Mouse (Mus musculus) left cerebral cortex, adult 2 months (tissue): ENCODE data around the gene Prrt2. TPM values are rescaled to one million over a fixed set of nuclear protein-coding genes. Genes with fewer than 3 reads are reported as not detected.

Experiments
- DNase-seq, 2 experiments: peaks; one replicate each; pipeline ENCODE4 v3.0.0; 2021 to 2022; ENCODE audit warnings: low spot score in 2 of 2, mixed read lengths in 1 of 2; ENCODE audit errors: extremely low spot score in 1 of 2
- H3K27ac ChIP-seq: fragments of 200-600 bp; 2 replicates; pipeline ENCODE4 v1.8.1; 2022
- H3K4me3 ChIP-seq: fragments of 200-600 bp; 2 replicates; pipeline ENCODE4 v1.8.1; 2022
- CTCF ChIP-seq: fragments of 200-600 bp; IDR thresholded peaks from 2 replicates; pipeline ENCODE4 v1.8.1; 2022; ENCODE audit warnings: antibody characterized with exemption, mild to moderate bottlenecking, moderate library complexity
- intact Hi-C: fragments of 180-260 bp; cut with DNase I; formaldehyde crosslinking; loops from one replicate; pipeline ENCODE4 v1.15.1; 2025
- microRNA-seq, 2 experiments: library from miRNA; unstranded; fragments of <30 nt; microRNA quantifications; one replicate each; pipeline ENCODE4 v1.2.0; 2021
- total RNA-seq, 2 experiments: library from RNA; stranded (reverse); gene quantifications; 2 replicates each; pipeline ENCODE4 v1.2.3; 2021

The Prrt2 gene
- total RNA-seq, 2 experiments from 2014 or later, result 214 to 216 TPM

DNA sequence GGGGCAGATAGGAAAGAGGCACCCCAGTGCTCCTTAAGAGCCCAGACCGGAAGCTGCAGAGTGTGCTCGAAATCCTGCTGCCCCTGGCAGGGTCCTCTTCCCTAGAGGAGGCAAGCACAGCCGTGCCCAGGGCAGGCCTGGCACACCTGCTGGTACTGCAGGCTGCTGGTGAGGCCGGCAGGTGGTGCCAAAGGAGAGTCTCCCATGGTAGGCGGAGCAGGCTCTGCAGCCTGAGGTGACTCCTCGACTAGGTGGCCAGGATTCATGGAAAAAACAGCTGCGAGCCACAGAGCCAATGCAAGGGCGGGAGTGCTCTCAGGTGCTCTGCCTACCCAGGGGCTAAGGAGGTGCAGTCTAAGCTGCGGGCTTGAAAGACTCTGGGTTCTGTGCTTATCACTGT, 34.7 kb downstream of the Prrt2 start:
- TF ChIP-seq CTCF, result peak; percentile 64
- DNase-seq, result peak in 1 of 2 experiments; percentile 52
- intact Hi-C loops, result loop anchor here (1.0 kb wide), 1 partner anchor 121 kb away; no protein-coding TSS in a partner anchor
- H3K4me3 ChIP-seq, result no peak overlapping the region
- peak overlapping the region; percentile 45 for H3K27ac ChIP-seq

DNA sequence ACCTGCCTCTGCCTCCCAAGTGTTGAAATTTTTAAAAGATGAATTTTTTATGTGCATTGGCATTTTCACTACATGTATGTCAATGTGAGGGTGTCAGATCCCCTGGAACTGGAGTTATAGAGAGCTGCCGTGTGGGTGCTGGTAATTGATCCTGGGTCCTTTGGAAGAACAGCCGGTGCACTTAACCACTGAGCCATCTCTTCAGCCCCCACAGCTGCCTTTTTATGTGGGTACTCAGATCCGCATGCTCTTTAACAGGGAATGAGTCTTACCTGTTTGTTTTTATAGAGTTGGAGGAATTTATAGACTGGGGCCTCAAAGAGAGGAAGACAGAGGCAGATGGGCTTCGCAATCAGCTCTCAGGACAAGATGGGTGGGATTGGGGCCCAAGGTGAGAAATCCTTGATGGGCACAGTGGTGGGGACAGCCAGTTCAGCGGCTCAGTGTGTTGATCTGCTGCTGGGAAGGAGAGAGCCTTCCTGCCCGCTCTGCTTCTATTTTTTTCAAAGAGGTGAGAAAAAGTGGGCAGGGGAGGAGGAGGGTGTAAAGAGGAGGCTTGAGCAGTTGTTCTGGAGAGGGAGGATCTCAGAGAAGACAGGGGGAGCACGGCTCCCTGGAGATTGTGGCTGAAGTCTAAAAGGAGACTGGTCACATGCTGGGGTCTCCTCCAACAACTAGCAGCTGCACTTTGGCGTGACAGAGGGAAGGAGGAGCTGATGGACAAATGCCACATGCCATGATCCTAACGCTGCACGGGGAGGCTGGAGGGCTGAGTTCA, 36.2 kb downstream of the Prrt2 start:
- Histone ChIP-seq H3K4me3 (no peak overlapping the region), H3K27ac (peak overlapping the region; percentile 45)
- TF ChIP-seq CTCF, result no peak; the same call in 1 of the 2 replicates
- DNase-seq, result peak in 1 of 2 experiments; percentile 49
- intact Hi-C loops, result loop anchor here (1.0 kb wide), 2 partner anchors 23 to 127 kb away; no protein-coding TSS in a partner anchor

DNA sequence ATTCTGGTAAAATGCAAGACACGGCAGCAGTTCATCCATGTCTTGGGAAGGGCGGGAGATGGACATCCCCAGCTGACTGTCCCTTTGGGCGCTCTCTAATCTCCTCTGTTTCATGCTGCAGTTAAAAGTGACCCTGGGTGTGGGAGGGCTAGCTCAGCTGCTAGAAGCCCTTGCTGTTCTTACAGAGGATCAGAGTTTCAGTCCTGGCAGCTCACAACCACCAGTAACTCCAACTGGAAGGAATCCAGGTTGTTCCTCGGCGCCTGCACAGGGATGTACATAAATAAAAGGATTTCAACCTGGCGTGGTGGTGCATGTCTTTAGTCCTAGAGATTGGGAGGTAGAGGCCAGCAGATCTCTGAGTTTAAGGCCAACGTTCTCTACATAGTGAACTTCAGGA, 37.9 kb downstream of the Prrt2 start:
- intact Hi-C loops, result no loop called here
- no peak for TF ChIP-seq CTCF
- peak overlapping the region; percentile 28; the same call in 1 of the 2 replicates for H3K27ac ChIP-seq

DNA sequence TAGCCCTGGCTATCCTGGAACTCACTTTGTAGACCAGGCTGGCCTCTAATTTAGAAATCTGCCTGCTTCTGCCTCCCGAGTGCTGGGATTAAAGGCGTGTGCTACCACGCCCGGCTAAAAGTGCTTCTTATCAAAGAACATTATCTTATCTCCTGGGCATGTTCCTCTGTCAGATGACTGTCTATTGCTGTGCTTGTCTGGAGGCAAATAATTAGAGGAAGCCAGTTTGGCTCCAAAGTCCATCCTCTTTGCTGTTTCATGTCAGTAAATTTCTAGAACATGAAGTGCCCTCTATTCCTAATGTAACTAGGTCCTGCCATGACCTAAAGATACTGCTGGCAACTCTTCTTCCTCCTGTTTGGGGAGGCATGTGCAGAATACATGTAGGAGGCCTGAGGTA, 39.0 kb downstream of the Prrt2 start:
- intact Hi-C loops, result no loop called here
- Histone ChIP-seq H3K27ac (no peak overlapping the region), H3K4me3 (no peak overlapping the region)
- TF ChIP-seq CTCF, result no peak
- DNase-seq, result no peak

More for the DNA sequence above, 37.9 kb downstream of the Prrt2 start:
- no peak for DNase-seq
- H3K4me3 ChIP-seq, result no peak overlapping the region

DNA sequence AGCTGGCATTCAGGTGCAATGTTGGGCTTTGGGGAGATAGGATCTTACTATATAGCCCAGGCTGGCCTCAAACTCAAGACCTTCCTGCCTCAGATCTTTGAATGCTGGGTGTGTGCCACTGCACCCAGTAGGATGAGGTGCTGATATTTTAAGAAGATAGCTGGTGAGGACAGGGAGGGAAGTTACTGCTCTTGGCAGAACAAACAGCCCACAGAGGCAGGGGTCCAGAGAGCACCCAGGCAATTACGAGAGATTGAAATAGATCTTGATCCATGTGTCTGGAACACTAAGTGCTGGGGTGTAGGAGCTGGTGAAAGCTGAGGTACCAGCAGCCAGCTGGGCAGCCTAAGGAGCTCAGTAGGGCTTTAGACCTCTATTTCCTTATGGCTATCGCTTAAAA, 39.4 kb downstream of the Prrt2 start:
- intact Hi-C loops, result no loop called here
- Histone ChIP-seq H3K4me3 (no peak overlapping the region), H3K27ac (no peak overlapping the region)
- TF ChIP-seq CTCF, result no peak
- DNase-seq, result no peak

DNA sequence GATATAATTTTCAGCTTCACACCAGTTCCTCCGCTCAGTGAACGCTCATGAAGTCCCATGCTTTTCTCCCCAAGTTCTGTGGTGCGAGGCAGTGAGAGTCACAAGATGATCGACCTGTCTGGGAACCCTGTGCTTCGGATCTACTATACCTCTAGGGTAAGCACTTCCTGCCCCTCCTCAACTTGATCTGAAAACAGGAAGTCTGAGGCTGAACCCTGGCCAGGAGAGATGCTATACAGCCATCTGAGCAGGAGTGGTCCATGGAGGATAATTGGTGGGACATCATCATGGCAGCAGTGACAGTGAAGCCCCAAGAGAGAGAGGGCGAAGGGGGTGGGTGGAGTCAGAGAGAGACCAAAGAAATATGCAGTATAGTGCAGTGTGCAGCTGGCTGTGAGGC, 42.2 kb downstream of the Prrt2 start:
- no peak for DNase-seq
- Histone ChIP-seq H3K27ac (no peak overlapping the region), H3K4me3 (no peak overlapping the region)
- TF ChIP-seq CTCF, result no peak
- intact Hi-C loops, result no loop called here

DNA sequence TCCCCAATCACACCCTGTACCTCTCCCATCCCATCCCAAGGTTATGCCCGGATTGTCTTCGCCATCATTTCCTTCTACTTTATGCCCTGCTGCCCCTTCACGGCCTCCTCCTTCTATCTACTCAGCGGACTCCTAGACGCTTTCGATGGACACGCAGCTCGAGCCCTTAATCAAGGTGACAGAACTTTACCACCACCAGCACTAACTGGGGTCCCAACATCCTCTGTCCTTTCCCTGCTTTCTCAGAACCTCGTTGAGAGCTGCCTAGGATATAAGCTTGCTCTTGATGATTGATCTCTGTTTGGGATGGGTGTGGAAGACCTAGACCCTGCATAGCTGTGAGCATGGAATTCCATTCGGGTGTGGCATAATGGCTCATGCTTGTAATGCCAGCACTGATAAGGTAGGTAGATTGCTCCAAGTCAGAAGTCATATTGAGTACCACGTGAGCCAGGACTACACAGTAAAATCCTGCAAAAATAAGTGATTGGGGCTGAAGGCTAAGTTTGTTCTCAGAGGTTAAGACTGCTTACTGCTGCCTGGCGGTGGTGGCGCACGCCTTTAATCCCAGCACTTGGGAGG, 44.0 kb downstream of the Prrt2 start:
- intact Hi-C loops, result loop anchor here (1.0 to 2.0 kb wide), 2 partner anchors 40 to 50 kb away; partner anchors contain the start of genes Maz, Pagr1a and Pagr1b

DNA sequence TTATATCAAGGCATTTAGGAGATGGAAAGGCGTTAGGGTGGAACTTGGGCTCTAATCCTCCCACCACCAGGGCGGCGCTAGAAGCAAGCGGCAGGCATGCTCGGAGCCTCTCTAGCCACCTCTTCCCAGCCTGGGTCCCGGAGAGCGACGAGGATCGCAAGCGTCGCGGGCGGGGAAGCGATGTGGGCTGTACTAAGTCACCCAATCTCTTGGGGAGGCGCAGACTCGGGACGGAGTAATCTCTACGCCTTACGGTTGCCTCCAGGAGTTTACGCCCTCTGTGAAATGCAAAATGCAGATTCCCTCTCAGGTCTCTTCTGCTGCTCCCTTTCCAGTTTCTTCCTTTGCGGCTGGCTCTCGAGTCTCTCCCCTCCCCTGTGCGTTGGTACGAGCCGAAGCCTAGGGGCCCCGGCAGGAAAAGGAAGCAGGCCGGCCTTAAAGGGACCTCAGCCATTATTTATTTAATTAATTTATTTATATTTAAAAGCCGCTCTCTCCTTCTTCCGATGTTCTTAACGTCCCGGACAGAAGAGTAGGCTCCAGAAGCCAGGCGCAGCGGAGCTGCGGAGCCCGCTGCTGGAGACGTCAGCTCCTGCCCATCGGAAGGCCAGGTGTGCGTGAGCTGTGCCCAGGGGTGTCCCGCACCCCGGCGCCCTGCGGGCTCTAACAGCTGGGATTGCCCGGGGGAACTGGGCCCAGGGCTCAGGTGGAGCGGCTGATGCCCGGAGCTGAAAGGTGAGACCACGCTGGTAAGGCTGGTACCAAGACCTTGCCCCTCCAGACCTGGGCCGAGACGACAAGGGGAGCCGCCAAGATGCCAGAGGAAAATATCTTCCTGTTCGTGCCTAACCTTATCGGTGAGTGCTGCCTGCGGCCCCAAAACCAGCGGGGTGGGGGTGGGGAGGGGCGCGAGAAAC, 44.8 kb downstream of the Prrt2 start, which contains the start of gene Cdiptos:
TSS of gene Cdiptos (minus strand) at position 149 of the 917 bp plus-strand sequence.
- intact Hi-C loops, result loop anchor here (1.0 to 2.0 kb wide), 2 partner anchors 41 to 51 kb away; partner anchors contain the start of genes Maz, Pagr1a and Pagr1b
- Histone ChIP-seq H3K4me3 (peak within 1 kb of the TSS; percentile 99), H3K27ac (peak within 1 kb of the TSS; percentile 100)
- DNase-seq, result peak; percentile 94 to 96
- TF ChIP-seq CTCF, result peak; percentile 99

More for the DNA sequence above, 44.0 kb downstream of the Prrt2 start:
- Histone ChIP-seq H3K27ac (peak overlapping the region; percentile 100), H3K4me3 (peak overlapping the region; percentile 99)
- TF ChIP-seq CTCF, result no peak
- DNase-seq, result no peak

DNA sequence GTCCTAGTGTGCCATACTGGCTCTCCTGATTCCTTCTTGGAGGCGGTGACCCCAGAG, 45.3 kb downstream of the Prrt2 start, which contains the start of gene Cdipt:
TSS of gene Cdipt (plus strand) at position 22 of the 57 bp plus-strand sequence.
- no peak for DNase-seq
- Histone ChIP-seq H3K4me3 (peak within 1 kb of the TSS; percentile 99), H3K27ac (peak within 1 kb of the TSS; percentile 100)
- intact Hi-C loops, result no loop called here
- no peak for TF ChIP-seq CTCF

DNA sequence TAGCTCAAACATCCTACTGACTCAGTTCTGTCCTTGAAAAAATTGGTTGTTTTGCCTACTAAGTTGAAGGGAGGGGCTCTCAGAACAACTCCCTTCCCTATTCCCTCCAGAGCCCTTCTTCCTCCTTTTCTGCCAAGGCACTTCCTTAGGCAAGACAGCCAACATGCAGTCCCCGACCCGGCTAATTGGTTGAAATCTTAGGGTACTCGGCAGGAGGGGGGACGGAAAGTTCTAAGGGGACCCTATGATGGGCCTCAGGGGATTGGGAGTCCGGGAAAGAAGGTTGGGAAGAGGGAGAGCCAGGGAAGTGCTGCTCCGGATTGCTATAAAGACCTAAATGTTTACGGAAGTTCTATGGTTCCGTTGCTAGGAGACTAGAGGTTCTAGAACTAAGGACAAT, 45.5 kb downstream of the Prrt2 start:
- peak overlapping the region; percentile 100 for H3K27ac ChIP-seq
- intact Hi-C loops, result no loop called here
- TF ChIP-seq CTCF, result no peak
- H3K4me3 ChIP-seq, result peak overlapping the region; percentile 7; the same call in 1 of the 2 replicates
- DNase-seq, result no peak

Small RNA genes lying within 50 kb of the gene (microRNA-seq; reads per million reads assigned to microRNA genes)
- gene Gm44343, result 0 reads per million in 2 experiments

Other genes with a start within 250 kb of the Prrt2 start
- gene Ypel3, start 244.3 kb downstream of the Prrt2 start, total RNA-seq, result 100 to 1,000 TPM; 312 to 323 TPM
- 1 to 10 TPM; 1.1 to 1.2 TPM for gene Tbx6, start 239.7 kb downstream of the Prrt2 start, total RNA-seq
- 10 to 100 TPM; 50.4 TPM for gene Ppp4c, start 228.7 kb downstream of the Prrt2 start, total RNA-seq
- gene Fam57b, start 223.5 kb downstream of the Prrt2 start, total RNA-seq, result 10 to 100 TPM; 71.6 to 77.4 TPM
- not detected for gene 4930451I11Rik, start 189.6 kb downstream of the Prrt2 start, total RNA-seq
- gene Doc2a, start 173.8 kb downstream of the Prrt2 start, total RNA-seq, result 10 to 100 TPM; 46.9 to 51.7 TPM
- 10 to 100 TPM; 36.6 to 40.9 TPM for gene Hirip3, start 159.2 kb downstream of the Prrt2 start, total RNA-seq
- 10 to 100 TPM; 52.5 to 53.2 TPM for gene Ino80e, start 158.8 kb downstream of the Prrt2 start, total RNA-seq
- gene Taok2, start 136.5 kb downstream of the Prrt2 start, total RNA-seq, result 100 to 1,000 TPM; 162 to 167 TPM
- gene Tmem219, start 98.3 kb downstream of the Prrt2 start, total RNA-seq, result 10 to 100 TPM; 17.3 to 22.0 TPM
- gene Kctd13, start 92.3 kb downstream of the Prrt2 start, total RNA-seq, result 100 to 1,000 TPM; 135 to 146 TPM
- gene Asphd1, start 71.6 kb downstream of the Prrt2 start, total RNA-seq, result 10 to 100 TPM; 51.4 to 55.8 TPM
- 100 to 1,000 TPM; 421 to 427 TPM for gene Sez6l2, start 70.6 kb downstream of the Prrt2 start, total RNA-seq
- 100 to 1,000 TPM; 181 to 186 TPM for gene Cdipt, start 45.3 kb downstream of the Prrt2 start, total RNA-seq
- gene Cdiptos, start 45.1 kb downstream of the Prrt2 start, total RNA-seq, result under 1 TPM in 1 of 2 experiments, not detected in 1; 0.52 TPM
- gene Mvp, start 6.6 kb downstream of the Prrt2 start, total RNA-seq, result 1 to 10 TPM; 7.2 to 8.3 TPM
- gene Pagr1b, start 4.7 kb downstream of the Prrt2 start, total RNA-seq, result 1 to 10 TPM in 1 of 2 experiments, not detected in 1; 1.2 TPM
- 10 to 100 TPM; 15.1 to 27.1 TPM for gene Pagr1a, start 3.9 kb downstream of the Prrt2 start, total RNA-seq
- gene Gm42742, start 114 bp downstream of the Prrt2 start, total RNA-seq, result 10 to 100 TPM; 61.0 to 66.3 TPM
- 100 to 1,000 TPM; 210 to 221 TPM for gene Maz, start 5.8 kb upstream of the Prrt2 start, total RNA-seq
- gene Kif22, start 21.3 kb upstream of the Prrt2 start, total RNA-seq, result 1 to 10 TPM; 4.4 to 9.7 TPM
- gene Zg16, start 66.1 kb upstream of the Prrt2 start, total RNA-seq, result not detected
- gene AI467606, start 70.1 kb upstream of the Prrt2 start, total RNA-seq, result 1 to 10 TPM; 1.2 TPM
- under 1 TPM; 0.28 to 0.32 TPM for gene Qprt, start 101.0 kb upstream of the Prrt2 start, total RNA-seq
- under 1 TPM; 0.18 to 0.23 TPM for gene Spn, start 116.6 kb upstream of the Prrt2 start, total RNA-seq
- gene Cd2bp2, start 174.8 kb upstream of the Prrt2 start, total RNA-seq, result 10 to 100 TPM; 77.7 to 80.8 TPM
- 100 to 1,000 TPM in 1 of 2 experiments, 10 to 100 TPM in 1; 91.9 to 110 TPM for gene Tbc1d10b, start 187.3 kb upstream of the Prrt2 start, total RNA-seq
- gene Mylpf, start 187.7 kb upstream of the Prrt2 start, total RNA-seq, result 1 to 10 TPM; 2.7 to 3.3 TPM
- 10 to 100 TPM; 17.8 to 20.5 TPM for gene Zfp553, start 211.8 kb upstream of the Prrt2 start, total RNA-seq
- 1 to 10 TPM; 3.5 to 6.4 TPM for gene Sept1, start 211.9 kb upstream of the Prrt2 start, total RNA-seq
- 10 to 100 TPM; 58.8 to 68.6 TPM for gene Zfp771, start 223.1 kb upstream of the Prrt2 start, total RNA-seq
- gene Dctpp1, start 239.5 kb upstream of the Prrt2 start, total RNA-seq, result 10 to 100 TPM; 24.1 to 25.9 TPM